In the genomic region with DNA sequence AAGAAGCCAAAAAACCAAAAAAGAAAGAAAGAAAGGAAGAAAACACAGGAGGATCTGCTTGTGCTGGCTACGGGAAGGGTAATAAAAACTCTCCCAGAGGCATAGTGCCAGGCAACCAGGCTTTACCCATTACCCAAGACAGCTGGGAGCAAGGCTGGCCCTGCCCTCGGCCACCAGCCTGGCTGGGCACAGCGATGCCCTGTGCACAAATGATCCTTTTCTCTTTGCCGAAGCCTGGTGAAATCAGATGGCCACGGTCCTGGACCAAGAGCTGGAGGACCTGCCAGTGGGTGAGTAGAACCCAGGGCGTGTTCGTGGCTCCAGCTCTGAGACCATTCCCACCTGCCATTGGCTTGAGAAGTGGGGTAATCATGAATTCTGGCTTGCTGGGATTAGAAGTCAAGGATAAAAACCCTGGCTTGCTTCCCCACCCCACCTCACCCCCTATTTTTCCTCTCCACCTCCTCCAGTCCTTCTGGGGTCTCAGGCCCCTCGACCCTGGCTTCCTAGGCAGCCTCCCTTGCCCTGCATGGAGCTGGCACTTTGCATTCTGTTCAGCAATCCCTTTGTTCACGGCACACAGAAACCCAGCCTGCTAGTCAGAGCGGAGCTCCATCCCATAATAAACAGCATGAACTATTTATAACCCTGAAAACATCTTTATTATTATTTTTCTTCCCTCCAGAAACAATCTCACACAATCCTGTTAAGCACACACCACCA, we compare ENCODE assay signal across 10 mouse cellular contexts.
DNase-seq lines count a peak whose midpoint lies in the region; ATAC-seq lines count a peak whose summit lies in the region.
"Had no signal": no experiment of that assay in that cellular context is flagged by ENCODE, and none has a peak within 500 bp of the region (broad histone marks: within the 10 kb centered on the region; RNA-seq: fewer than 3 reads in every experiment).

No protein-coding gene starts in this region.

- 59% methylated on average over 10 of the region's 10 CpGs for WGBS in embryonic facial prominence, embryonic 15.5 days
- WGBS in hindbrain, embryonic 14.5 days = 32% methylated on average over 10 of the region's 10 CpGs
- WGBS in neural tube, embryonic 15.5 days = 16% methylated on average over 10 of the region's 10 CpGs

- H3K9ac ChIP-seq in embryonic facial prominence, embryonic 15.5 days = no peak overlapping the region
- H3K9ac ChIP-seq in hindbrain, embryonic 14.5 days = peak overlapping the region; percentile 52
- H3K9ac ChIP-seq in neural tube, embryonic 15.5 days (replicated peaks) = peak overlapping the region; percentile 23

- ATAC-seq in embryonic facial prominence, embryonic 15.5 days (ENCODE audit: insufficient number of reproducible peaks, low FRiP score, low TSS enrichment, low read depth) = 0 out of 2 replicates have a peak, but pooled peaks have one; percentile 20
- ATAC-seq in hindbrain, embryonic 14.5 days (ENCODE audit: low FRiP score) = peak; percentile 50
- ATAC-seq in neural tube, embryonic 15.5 days (ENCODE audit: low FRiP score) = peak; percentile 55
- ATAC-seq: activated CD4-positive, CD25-positive, alpha-beta regulatory T cell, adult 4 months had no signal

- H3K9me3 ChIP-seq in embryonic facial prominence, embryonic 15.5 days (replicated peaks) = no peaks in the 10 kb centered on the region
- no peaks in the 10 kb centered on the region; the same call in 1 of the 2 replicates for H3K9me3 ChIP-seq in hindbrain, embryonic 14.5 days (ENCODE audit: control insufficient read depth, low read length)
- no peaks in the 10 kb centered on the region for H3K9me3 ChIP-seq in neural tube, embryonic 15.5 days (replicated peaks)
- H3K9me3 ChIP-seq: limb, embryonic 13.5 days had no signal

- DNase-seq in left cerebral cortex, postnatal 36 days (ENCODE audit: low spot score in 2 of 2) = peak; percentile 57 to 61
- DNase-seq in left cerebral cortex, adult 9 months (ENCODE audit: low spot score in 2 of 2) = no peak
- peak; percentile 54 for DNase-seq in hindbrain, embryonic 14.5 days (ENCODE audit: low spot score)
- DNase-seq in MN1 (ENCODE audit: low spot score) = no peak
- no peak for DNase-seq in retina, postnatal 1 day
- DNase-seq in adrenal gland, postnatal 10 days = no peak

- H3K36me3 ChIP-seq in embryonic facial prominence, embryonic 15.5 days = no peaks in the 10 kb centered on the region
- no peaks in the 10 kb centered on the region for H3K36me3 ChIP-seq in hindbrain, embryonic 14.5 days (replicated peaks; ENCODE audit: control insufficient read depth, insufficient read depth)
- H3K36me3 ChIP-seq in neural tube, embryonic 15.5 days = no peaks in the 10 kb centered on the region
- H3K36me3 ChIP-seq: limb, embryonic 13.5 days had no signal

- H3K4me1 ChIP-seq in embryonic facial prominence, embryonic 15.5 days = peaks cover 27% of the 10 kb centered on the region
- peaks cover 46% of the 10 kb centered on the region for H3K4me1 ChIP-seq in hindbrain, embryonic 14.5 days (replicated peaks; ENCODE audit: control insufficient read depth, insufficient read depth, low read length)
- H3K4me1 ChIP-seq in neural tube, embryonic 15.5 days = peaks cover 50% of the 10 kb centered on the region

- H3K4me3 ChIP-seq in embryonic facial prominence, embryonic 15.5 days (replicated peaks) = no peak overlapping the region
- no peak overlapping the region for H3K4me3 ChIP-seq in hindbrain, embryonic 14.5 days (replicated peaks; ENCODE audit: low read length)
- H3K4me3 ChIP-seq in neural tube, embryonic 15.5 days (replicated peaks) = no peak overlapping the region
- H3K4me3 ChIP-seq: limb, embryonic 13.5 days had no signal

- H3K27me3 ChIP-seq in embryonic facial prominence, embryonic 15.5 days = no peaks in the 10 kb centered on the region
- no peaks in the 10 kb centered on the region for H3K27me3 ChIP-seq in hindbrain, embryonic 14.5 days (ENCODE audit: control insufficient read depth, insufficient read depth, low read length)
- no peaks in the 10 kb centered on the region for H3K27me3 ChIP-seq in neural tube, embryonic 15.5 days (replicated peaks)
- H3K27me3 ChIP-seq: limb, embryonic 13.5 days had no signal

- H3K4me2 ChIP-seq in embryonic facial prominence, embryonic 15.5 days (replicated peaks) = no peak overlapping the region
- 0 out of 2 replicates have a peak overlapping the region, but pooled peaks have one; percentile 16 for H3K4me2 ChIP-seq in hindbrain, embryonic 14.5 days (replicated peaks)
- H3K4me2 ChIP-seq in neural tube, embryonic 15.5 days = peak overlapping the region; percentile 11; the same call in 1 of the 2 replicates
- H3K4me2 ChIP-seq: limb, embryonic 13.5 days had no signal

- intact Hi-C loops in left cerebral cortex, postnatal 36 days (cut with DNase I) = loop anchor here (2.0 to 5.0 kb wide), 3 partner anchors 51 to 116 kb away; no protein-coding TSS in a partner anchor

- H3K27ac ChIP-seq in embryonic facial prominence, embryonic 15.5 days (replicated peaks) = 0 out of 2 replicates have a peak overlapping the region, but pooled peaks have one; percentile 14
- H3K27ac ChIP-seq in hindbrain, embryonic 14.5 days = peak overlapping the region; percentile 96
- H3K27ac ChIP-seq in neural tube, embryonic 15.5 days (replicated peaks) = peak overlapping the region; percentile 87

Comparison
In these comparisons a context has a peak if more than half of its experiments do, and no peak if none do; other contexts are left out.
1. DNase-seq: peak in left cerebral cortex, postnatal 36 days (2 of 2) and hindbrain, embryonic 14.5 days (single experiment); none in left cerebral cortex, adult 9 months (0 of 2), MN1 (single experiment), retina, postnatal 1 day (single experiment) and adrenal gland, postnatal 10 days (single experiment).
2. H3K27ac ChIP-seq: peak in every context shown above with its lines; median percentile 96 in hindbrain, embryonic 14.5 days; 87 in neural tube, embryonic 15.5 days; 14 in embryonic facial prominence, embryonic 15.5 days.
3. Peak in every context shown above with its lines, with median percentiles within 50 percentile points of each other: ATAC-seq.